Mouse (Mus musculus): ENCODE measurements around the gene Suds3. TPM values are rescaled to one million over a fixed set of nuclear protein-coding genes. Genes with fewer than 3 reads are reported as not detected.

Suds3 gene
- total RNA-seq, 2 experiments from 2014 or later = 63.7 to 88.5 TPM

GRCm38 (mm10) chr5:117115193-117115767, 633 bp downstream of the Suds3 start:
- peak; percentile 56 to 59 for DNase-seq
- intact Hi-C loops (cut with DNase I) = loop anchor here (5.0 to 10.0 kb wide), 6 partner anchors 92 to 292 kb away; partner anchors contain the start of genes Pebp1, Rfc5 and Wsb2

DNA sequence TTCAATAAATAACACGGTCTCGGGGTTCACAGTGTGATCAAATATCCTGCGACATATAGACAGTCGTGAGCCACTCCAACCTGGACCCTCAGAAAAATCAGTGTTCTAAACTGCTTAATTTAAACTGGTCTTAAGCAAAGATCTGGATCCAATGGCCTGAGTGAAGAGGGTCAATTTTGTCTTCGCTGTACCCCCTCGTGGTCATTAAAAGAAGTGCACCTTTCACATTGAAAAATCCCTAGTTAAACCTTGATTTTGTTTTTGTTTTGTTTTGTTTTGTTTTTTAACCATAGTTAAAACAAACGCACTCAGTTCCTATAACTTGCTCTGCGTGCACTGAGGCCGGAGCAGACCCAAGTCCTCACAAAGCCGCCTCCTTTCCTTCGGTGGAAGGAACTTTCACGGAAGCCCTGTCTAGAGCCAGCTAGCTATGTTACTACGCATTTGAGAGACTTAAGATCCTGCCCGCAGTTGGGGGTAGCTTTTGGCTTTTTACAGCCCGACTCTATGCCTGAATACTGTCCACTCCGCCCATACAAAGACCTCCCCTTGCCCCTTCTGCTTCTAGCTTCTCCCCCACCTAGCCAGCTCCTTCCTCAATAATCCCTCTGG, 1.2 kb downstream of the Suds3 start:
- DNase-seq = peak; percentile 24 to 52
- intact Hi-C loops (cut with DNase I) = loop anchor here (5.0 to 10.0 kb wide), 6 partner anchors 93 to 293 kb away; partner anchors contain the start of genes Pebp1, Rfc5 and Wsb2

DNA sequence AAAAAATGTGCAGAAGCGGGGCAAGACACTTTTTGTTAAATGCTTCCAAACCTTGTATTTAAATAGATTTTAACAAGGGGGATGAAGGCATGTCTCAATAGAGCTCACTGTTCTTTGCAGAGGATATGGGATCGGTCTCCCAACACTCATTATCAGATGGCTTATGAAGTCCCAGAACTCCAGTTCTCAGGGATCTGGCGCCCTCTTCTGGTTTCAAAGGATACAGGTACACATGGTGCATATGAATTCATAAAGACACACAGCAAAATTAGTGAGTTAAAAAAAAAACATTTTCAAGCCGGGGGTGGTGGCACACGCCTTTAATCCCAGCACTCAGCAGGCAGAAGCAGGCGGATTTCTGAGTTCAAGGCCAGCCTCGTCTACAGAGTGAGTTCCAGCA, 2.6 kb downstream of the Suds3 start:
- peak in 1 of 2 experiments; percentile 31 for DNase-seq
- intact Hi-C loops (cut with DNase I) = loop anchor here (10.0 kb wide), 1 partner anchor 271 kb away; the partner anchor contains the start of gene Rfc5

DNA sequence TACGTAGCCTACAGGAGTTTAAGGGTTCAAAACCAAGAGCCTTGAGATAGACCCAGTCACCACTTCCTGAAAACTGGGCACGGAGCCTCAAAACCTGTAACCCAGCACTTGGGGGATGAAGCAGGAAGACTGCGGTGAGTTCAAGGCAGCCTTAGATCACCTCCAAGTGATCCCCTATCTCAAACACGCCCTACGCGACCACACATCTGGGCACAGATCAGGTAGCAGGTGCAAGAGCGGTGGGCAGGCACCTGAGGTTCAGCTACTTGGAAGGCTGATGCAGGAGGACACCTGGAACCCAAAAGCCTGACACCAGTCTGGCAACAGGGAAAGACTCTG, 4.2 kb downstream of the Suds3 start:
- DNase-seq = no peak

GRCm38 (mm10) chr5:117111064-117111773, 4.7 kb downstream of the Suds3 start:
- peak in 1 of 2 experiments; percentile 18 for DNase-seq
- intact Hi-C loops (cut with DNase I) = loop anchor here (10.0 kb wide), 1 partner anchor 274 kb away; the partner anchor contains the start of gene Rfc5

More for the DNA sequence above, 4.2 kb downstream of the Suds3 start:
- intact Hi-C loops (cut with DNase I) = loop anchor here (10.0 kb wide), 1 partner anchor 273 kb away; the partner anchor contains the start of gene Rfc5

- intact Hi-C loops (cut with DNase I) = no loop called here
- peak in 1 of 2 experiments; percentile 24 for DNase-seq
These were observed 6.4 kb downstream of the Suds3 start for GRCm38 (mm10) chr5:117109522-117109921.

DNA sequence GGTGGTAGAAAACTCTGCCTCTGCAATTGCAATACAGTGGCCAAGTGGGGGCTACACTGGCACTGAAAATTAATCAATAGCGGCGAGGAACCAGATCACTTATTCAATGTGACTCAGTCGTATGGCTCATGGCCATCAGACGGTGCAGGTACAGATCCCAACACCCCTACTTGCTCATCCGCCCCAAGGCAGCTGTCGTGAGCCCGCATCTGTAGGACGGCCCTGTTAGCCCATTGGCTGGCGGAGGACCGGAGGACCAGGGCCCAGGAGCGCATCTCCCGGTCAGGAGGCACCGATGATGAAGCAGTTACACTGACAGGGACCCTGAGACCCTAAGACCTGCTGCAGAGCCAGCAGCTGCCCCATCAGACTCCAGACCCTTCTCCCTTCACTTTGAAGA, 7.2 kb downstream of the Suds3 start:
- intact Hi-C loops (cut with DNase I) = no loop called here
- no peak for DNase-seq

- intact Hi-C loops (cut with DNase I) = no loop called here
- DNase-seq = no peak
These were observed 7.6 kb downstream of the Suds3 start for GRCm38 (mm10) chr5:117108292-117108691.

DNA sequence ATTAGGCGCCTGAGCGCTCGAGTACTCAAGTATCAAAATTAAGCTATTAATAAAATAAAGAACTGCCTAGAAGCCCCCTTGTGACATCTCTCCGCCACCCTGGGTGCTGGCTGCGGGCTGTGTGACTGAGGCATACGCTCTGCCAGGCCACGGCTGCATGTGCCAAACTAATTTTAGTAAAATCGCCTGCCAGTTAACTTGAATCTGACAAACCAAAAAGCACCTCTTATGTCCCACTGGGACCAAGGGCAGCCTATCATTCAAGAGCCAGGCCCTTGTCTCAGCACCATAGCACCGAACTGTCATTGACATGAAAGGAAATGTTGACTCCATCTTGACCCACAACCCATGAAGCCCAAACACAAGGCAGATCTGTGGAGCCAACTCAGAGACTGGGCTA, 10.2 kb downstream of the Suds3 start:
- intact Hi-C loops (cut with DNase I) = no loop called here
- DNase-seq = no peak

DNA sequence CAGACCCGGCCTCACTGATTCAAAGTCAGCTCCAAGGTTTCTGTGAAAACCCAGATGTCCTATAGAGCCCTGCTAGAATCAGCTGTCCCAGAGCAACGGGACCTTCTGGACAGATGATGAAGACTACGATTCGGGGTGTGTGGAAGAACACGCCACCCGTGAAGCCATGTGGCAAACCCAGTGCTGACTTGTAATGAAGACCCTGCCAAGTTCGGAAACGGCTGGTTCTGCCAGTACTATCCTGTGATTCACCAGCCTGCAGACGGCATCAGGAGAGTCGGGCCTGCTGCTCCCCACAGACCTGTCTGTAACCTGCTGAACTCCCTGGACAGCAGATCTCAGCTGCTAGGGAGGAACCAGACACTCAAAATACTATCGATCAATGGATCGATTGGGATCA, 11.6 kb downstream of the Suds3 start:
- no peak for DNase-seq
- intact Hi-C loops (cut with DNase I) = no loop called here

GRCm38 (mm10) chr5:117103194-117103929, 12.6 kb downstream of the Suds3 start:
- intact Hi-C loops (cut with DNase I) = no loop called here
- DNase-seq = no peak

GRCm38 (mm10) chr5:117099742-117100141, 16.2 kb downstream of the Suds3 start:
- no peak for DNase-seq
- intact Hi-C loops (cut with DNase I) = loop anchor here (10.0 kb wide), 1 partner anchor 975 kb away; no protein-coding TSS in a partner anchor

- intact Hi-C loops (cut with DNase I) = loop anchor here (10.0 kb wide), 1 partner anchor 974 kb away; no protein-coding TSS in a partner anchor
- no peak for DNase-seq
These were observed 16.9 kb downstream of the Suds3 start for GRCm38 (mm10) chr5:117099008-117099407.

DNA sequence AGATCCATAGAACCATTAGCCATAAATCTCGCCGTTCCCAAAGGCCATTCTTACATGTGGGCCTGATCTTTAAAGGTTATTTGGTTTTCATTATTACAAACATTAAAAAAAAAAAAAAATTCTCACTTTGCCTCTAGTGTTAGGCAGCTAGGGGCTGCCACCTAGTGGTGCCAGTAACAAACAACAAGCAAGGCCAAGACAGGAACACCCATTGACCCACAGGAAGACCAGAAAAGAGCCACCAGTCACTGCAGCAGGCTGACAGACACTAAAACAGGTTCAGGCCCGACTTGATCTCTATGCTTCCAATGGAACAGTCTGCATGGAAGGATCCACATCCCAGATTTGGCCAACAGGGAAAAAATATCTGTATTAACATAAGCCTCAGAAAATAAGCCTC, 19.2 kb downstream of the Suds3 start:
- DNase-seq = peak; percentile 59 to 65
- intact Hi-C loops (cut with DNase I) = loop anchor here (10.0 kb wide), 1 partner anchor 972 kb away; no protein-coding TSS in a partner anchor

- intact Hi-C loops (cut with DNase I) = loop anchor here (10.0 kb wide), 1 partner anchor 970 kb away; no protein-coding TSS in a partner anchor
- DNase-seq = peak; percentile 66 to 72
These were observed 21.5 kb downstream of the Suds3 start for GRCm38 (mm10) chr5:117094431-117094830.

DNA sequence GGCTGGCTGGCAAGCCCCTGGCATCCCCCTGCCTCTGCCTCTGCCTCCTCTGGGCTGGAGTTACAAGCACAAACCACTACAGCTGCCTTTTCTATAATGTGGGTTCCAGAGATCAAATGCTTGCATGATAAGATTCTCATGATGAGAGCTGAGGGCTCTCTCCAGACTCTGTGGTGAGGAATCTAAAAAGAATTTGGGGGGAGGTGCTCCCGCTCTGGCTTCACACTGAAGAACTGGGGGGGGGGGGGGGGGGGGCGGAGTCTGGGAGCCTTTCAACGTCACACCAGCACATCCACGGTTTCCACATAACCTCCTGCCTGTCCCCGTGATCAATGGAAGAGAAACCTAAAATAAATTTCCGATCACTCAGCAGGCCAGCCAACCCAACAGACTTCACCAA, 26.1 kb downstream of the Suds3 start:
- intact Hi-C loops (cut with DNase I) = loop anchor here (10.0 kb wide), 1 partner anchor 965 kb away; no protein-coding TSS in a partner anchor
- no peak for DNase-seq

GRCm38 (mm10) chr5:117089147-117089546, 26.8 kb downstream of the Suds3 start:
- intact Hi-C loops (cut with DNase I) = no loop called here
- no peak for DNase-seq

GRCm38 (mm10) chr5:117087718-117088117, 28.2 kb downstream of the Suds3 start:
- DNase-seq = peak; percentile 26
- intact Hi-C loops (cut with DNase I) = no loop called here

- DNase-seq = peak; percentile 31 to 59
These were observed 46.4 kb downstream of the Suds3 start for GRCm38 (mm10) chr5:117069498-117069894.

DNA sequence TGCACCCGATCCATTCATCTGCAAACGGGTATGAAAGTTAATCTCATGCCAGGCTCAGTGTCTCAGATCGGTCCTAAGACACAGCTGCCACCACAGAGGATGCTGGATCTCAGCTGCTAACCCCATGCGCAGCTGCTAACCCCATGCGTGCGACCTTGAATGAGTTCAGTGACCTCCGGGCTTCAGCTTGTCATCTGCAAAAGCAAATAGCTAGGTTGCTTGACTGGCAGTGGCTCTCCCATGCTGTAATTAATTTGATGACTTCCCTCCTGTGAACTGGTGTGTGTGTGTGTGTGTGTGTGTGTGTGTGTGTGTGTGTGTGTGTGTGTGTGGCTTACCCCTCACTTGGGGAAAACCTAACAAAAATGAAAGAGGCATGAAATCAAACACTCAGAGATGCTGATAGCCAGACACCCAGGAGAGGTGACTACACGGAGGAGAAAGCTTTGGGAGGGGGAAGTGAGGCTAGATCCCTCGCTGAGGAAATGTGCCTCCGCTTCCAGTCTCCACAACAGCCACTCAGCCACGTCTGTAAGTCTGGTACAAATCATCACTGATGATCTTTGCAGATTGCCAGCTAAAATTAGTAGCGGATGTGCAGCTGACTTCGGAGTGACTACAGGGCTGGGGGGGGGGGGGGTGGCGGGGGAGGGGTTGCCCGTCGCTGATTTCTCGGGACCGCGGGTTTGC, 47.0 kb downstream of the Suds3 start:
- intact Hi-C loops (cut with DNase I) = no loop called here
- peak; percentile 19 to 31 for DNase-seq

More at GRCm38 (mm10) chr5:117069498-117069894, 46.4 kb downstream of the Suds3 start:
- intact Hi-C loops (cut with DNase I) = no loop called here

Data from heart, postnatal 10 days (tissue).